Mouse (Mus musculus) midbrain, embryonic 14.5 days (tissue): ENCODE results near the gene Dnajc17. TPM values are rescaled to one million over a fixed set of nuclear protein-coding genes. Genes with fewer than 3 reads are reported as not detected.

Experiments used
- ATAC-seq: fragments of 200-750 bp; cut with Nextera tagmentation; 2 replicates; pipeline ENCODE4 v1.8.0; 2017; ENCODE audit warnings: moderate number of reproducible peaks, moderate library complexity; ENCODE audit not compliant: low FRiP score, low TSS enrichment
- DNase-seq: peaks from one replicate; pipeline ENCODE4 v3.0.0-alpha.2; 2015
- H3K27ac ChIP-seq: fragments of 300-500 bp; sonication (generic); replicated peaks from 2 replicates; pipeline ENCODE4 v1.5.1; 2014; ENCODE audit warnings: mild to moderate bottlenecking, low read depth, low read length, moderate library complexity
- H3K27me3 ChIP-seq: fragments of 300-500 bp; sonication (generic); 2 replicates; pipeline ENCODE4 v1.6.1; 2014; ENCODE audit warnings: low read length, control low read depth, mixed read lengths; ENCODE audit not compliant: control insufficient read depth, insufficient read depth
- H3K36me3 ChIP-seq: fragments of 300-500 bp; sonication (generic); 2 replicates; pipeline ENCODE4 v1.6.1; 2014; ENCODE audit warnings: low read length, control low read depth; ENCODE audit not compliant: control insufficient read depth, insufficient read depth
- H3K4me1 ChIP-seq: fragments of 300-500 bp; sonication (generic); 2 replicates; pipeline ENCODE4 v1.6.1; 2014; ENCODE audit warnings: mild to moderate bottlenecking, antibody characterized with exemption, low read length, control low read depth; ENCODE audit not compliant: control insufficient read depth, insufficient read depth
- H3K4me2 ChIP-seq: fragments of 300-500 bp; sonication (generic); 2 replicates; pipeline ENCODE4 v1.6.1; 2014; ENCODE audit warnings: mild to moderate bottlenecking, low read length, moderate library complexity
- H3K4me3 ChIP-seq: fragments of 300-500 bp; sonication (generic); replicated peaks from 2 replicates; pipeline ENCODE4 v1.5.1; 2014; ENCODE audit warnings: low read depth, low read length
- H3K9ac ChIP-seq: fragments of 300-500 bp; sonication (generic); replicated peaks from 2 replicates; pipeline ENCODE4 v1.6.1; 2014; ENCODE audit warnings: mild to moderate bottlenecking, low read length, moderate library complexity
- H3K9me3 ChIP-seq: fragments of 300-500 bp; sonication (generic); 2 replicates; pipeline ENCODE4 v1.6.1; 2016; ENCODE audit warnings: low read length, control low read depth, mixed read lengths; ENCODE audit not compliant: control insufficient read depth
- WGBS: fragments of 180-500 bp; shearing (Covaris S2); extraction: QIAGEN DNeasy Blood & Tissue Kit; methylation state at CpG from one replicate; pipeline ENCODE4 v1.1.7; 2014; 5-methylcytosine and 5-hydroxymethylcytosine counted together
- polyA plus RNA-seq: library from polyadenylated mRNA; unstranded; fragments of >200 nt; fragmentation: Nextera tagmentation; extraction: Ambion mirVana; gene quantifications from 2 replicates; pipeline ENCODE4 v1.2.1, GENCODE M21; 2014

Dnajc17 gene
- polyA plus RNA-seq, result 21.8 and 27.8 TPM in 2 replicates

GRCm38 (mm10) chr2:119208344-119209175 is at the start of gene Dnajc17, which contains the start of gene Zfyve19:
Gene Dnajc17 (minus strand): TSS chr2:119208795.
Gene Zfyve19 (plus strand): TSS chr2:119208617.
- H3K27ac ChIP-seq, result peak within 1 kb of the TSS; percentile 77
- H3K4me3 ChIP-seq, result peak within 1 kb of the TSS; percentile 58
- peaks cover 30% of the 10 kb centered on the region for H3K36me3 ChIP-seq
- H3K9me3 ChIP-seq, result no peaks in the 10 kb centered on the region
- WGBS, result under 1% methylated on average over 51 of the region's 51 CpGs
- peaks cover 8% of the 10 kb centered on the region; the same call in 1 of the 2 replicates for H3K4me1 ChIP-seq
- ATAC-seq (peak; percentile 95), DNase-seq (peak; percentile 99)
- H3K4me2 ChIP-seq, result peak within 1 kb of the TSS; percentile 52
- no peaks in the 10 kb centered on the region for H3K27me3 ChIP-seq
- H3K9ac ChIP-seq, result peak within 1 kb of the TSS; percentile 64

- H3K4me1 ChIP-seq, result no peaks in the 10 kb centered on the region
- 2% methylated on average over 7 of the region's 7 CpGs for WGBS
- H3K9ac ChIP-seq, result no peak overlapping the region
- H3K9me3 ChIP-seq, result no peaks in the 10 kb centered on the region
- H3K4me2 ChIP-seq, result no peak overlapping the region
- H3K4me3 ChIP-seq, result no peak overlapping the region
- no peak overlapping the region for H3K27ac ChIP-seq
- no peak for ATAC-seq
- H3K27me3 ChIP-seq, result peaks cover 5% of the 10 kb centered on the region; the same call in 1 of the 2 replicates
- H3K36me3 ChIP-seq, result no peaks in the 10 kb centered on the region
- no peak for DNase-seq
Observed at GRCm38 (mm10) chr2:119254976-119255375, 46.4 kb upstream of the Dnajc17 start.

DNA sequence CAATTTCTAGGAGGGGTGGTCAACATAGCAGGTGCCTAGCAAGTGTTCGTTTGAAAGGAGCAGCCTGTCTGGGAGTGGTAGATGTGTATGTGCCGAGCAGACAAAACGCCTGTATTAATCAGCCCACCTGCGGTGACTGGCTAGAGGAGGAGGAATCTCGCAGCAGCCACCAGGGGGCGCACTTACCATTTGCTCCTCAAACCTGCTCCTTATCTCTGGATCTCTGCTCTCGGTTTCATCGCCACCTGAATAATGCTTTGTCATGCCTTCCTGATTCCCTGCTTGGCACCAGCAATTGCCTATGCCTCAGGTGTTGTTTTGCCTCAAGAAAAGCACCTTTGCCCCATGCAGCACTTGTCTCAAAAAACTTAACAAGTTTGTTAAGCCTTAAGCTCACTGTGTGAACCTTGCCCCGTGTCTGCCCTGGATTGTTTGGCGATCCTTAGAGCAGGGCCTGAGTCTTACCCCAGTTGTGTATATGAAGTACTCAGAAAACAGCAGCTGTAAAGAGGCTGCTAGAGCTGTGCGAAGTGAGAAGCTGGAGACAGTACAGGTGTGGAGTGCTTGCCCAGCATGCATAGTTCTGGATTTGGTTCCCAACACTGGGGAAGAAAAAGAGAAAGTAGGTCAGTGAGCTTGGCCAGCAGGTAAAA is 42.4 kb upstream of the Dnajc17 start:
- H3K4me2 ChIP-seq, result 0 out of 2 replicates have a peak overlapping the region, but pooled peaks have one; percentile 15
- DNase-seq (peak; percentile 91), ATAC-seq (peak; percentile 48; the same call in 1 of the 2 replicates)
- H3K4me1 ChIP-seq, result no peaks in the 10 kb centered on the region
- H3K9me3 ChIP-seq, result no peaks in the 10 kb centered on the region
- WGBS, result 15% methylated on average over 11 of the region's 11 CpGs
- no peaks in the 10 kb centered on the region for H3K36me3 ChIP-seq
- no peak overlapping the region for H3K4me3 ChIP-seq
- peaks cover 5% of the 10 kb centered on the region; the same call in 1 of the 2 replicates for H3K27me3 ChIP-seq
- no peak overlapping the region for H3K27ac ChIP-seq
- no peak overlapping the region for H3K9ac ChIP-seq

DNA sequence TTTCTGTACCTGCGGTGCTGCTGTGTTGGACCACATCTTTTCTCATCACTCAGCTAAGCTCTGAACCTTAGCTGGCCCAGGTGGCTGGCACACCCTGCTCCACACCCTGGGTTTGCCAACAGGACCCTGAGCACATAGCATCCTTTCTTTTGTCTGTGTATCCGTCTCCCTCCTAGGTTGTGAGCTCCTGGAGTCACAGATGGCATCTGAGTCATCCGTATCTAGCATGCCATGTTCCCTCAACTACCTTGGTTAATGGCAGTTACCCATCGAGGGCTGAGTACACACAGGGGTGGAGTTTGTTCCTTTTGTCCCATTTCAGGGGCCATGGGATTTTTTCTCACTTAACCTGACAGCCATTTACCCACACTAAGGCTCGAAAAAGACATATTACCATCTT is 41.8 kb upstream of the Dnajc17 start:
- Histone ChIP-seq H3K4me3 (no peak overlapping the region), H3K36me3 (no peaks in the 10 kb centered on the region), H3K9ac (no peak overlapping the region), H3K27ac (no peak overlapping the region), H3K4me1 (no peaks in the 10 kb centered on the region), H3K9me3 (no peaks in the 10 kb centered on the region), H3K4me2 (0 out of 2 replicates have a peak overlapping the region, but pooled peaks have one; percentile 15), H3K27me3 (peaks cover 5% of the 10 kb centered on the region; the same call in 1 of the 2 replicates)
- ATAC-seq, result no peak
- 69% methylated on average over 5 of the region's 5 CpGs for WGBS
- no peak for DNase-seq

- ATAC-seq (no peak), DNase-seq (no peak)
- WGBS, result 88% methylated on average over 4 of the region's 4 CpGs
- Histone ChIP-seq H3K9me3 (no peaks in the 10 kb centered on the region), H3K4me2 (no peak overlapping the region), H3K4me3 (no peak overlapping the region), H3K27ac (no peak overlapping the region), H3K36me3 (no peaks in the 10 kb centered on the region), H3K27me3 (peaks cover 2% of the 10 kb centered on the region; the same call in 1 of the 2 replicates), H3K9ac (no peak overlapping the region), H3K4me1 (no peaks in the 10 kb centered on the region)
Observed at GRCm38 (mm10) chr2:119249592-119250061, 41.0 kb upstream of the Dnajc17 start.

DNA sequence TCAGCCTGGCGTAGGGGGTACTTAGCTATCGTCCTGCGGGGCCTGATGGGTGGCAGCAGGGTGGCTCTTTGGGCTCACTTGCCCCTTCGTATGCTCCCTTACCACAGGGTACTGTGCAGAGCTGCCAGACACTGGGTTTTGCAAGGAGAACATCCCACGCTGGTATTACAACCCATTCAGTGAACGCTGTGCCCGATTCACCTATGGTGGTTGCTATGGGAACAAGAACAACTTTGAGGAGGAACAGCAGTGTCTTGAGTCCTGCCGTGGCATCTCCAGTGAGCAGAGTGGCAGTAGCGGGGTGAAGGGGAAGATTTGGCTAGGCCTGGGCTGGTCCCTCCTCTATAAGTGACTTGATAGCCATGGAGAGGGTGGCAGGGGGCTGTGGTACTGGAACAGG is 39.3 kb upstream of the Dnajc17 start:
- no peak for DNase-seq

GRCm38 (mm10) chr2:119245246-119245645 is 36.7 kb upstream of the Dnajc17 start:
- Histone ChIP-seq H3K4me1 (no peaks in the 10 kb centered on the region), H3K36me3 (no peaks in the 10 kb centered on the region), H3K27me3 (peaks cover 2% of the 10 kb centered on the region; the same call in 1 of the 2 replicates), H3K27ac (no peak overlapping the region), H3K9ac (no peak overlapping the region), H3K9me3 (no peaks in the 10 kb centered on the region), H3K4me2 (no peak overlapping the region), H3K4me3 (no peak overlapping the region)
- 86% methylated on average over 7 of the region's 7 CpGs for WGBS
- ATAC-seq (no peak), DNase-seq (no peak)

More for the DNA sequence above, 39.3 kb upstream of the Dnajc17 start:
- H3K36me3 ChIP-seq, result no peaks in the 10 kb centered on the region
- H3K9ac ChIP-seq, result no peak overlapping the region
- ATAC-seq, result no peak
- no peak overlapping the region for H3K27ac ChIP-seq
- 83% methylated on average over 9 of the region's 9 CpGs for WGBS
- no peaks in the 10 kb centered on the region for H3K9me3 ChIP-seq
- H3K4me3 ChIP-seq, result no peak overlapping the region
- H3K27me3 ChIP-seq, result peaks cover 2% of the 10 kb centered on the region; the same call in 1 of the 2 replicates
- H3K4me2 ChIP-seq, result no peak overlapping the region
- H3K4me1 ChIP-seq, result no peaks in the 10 kb centered on the region

- no peak overlapping the region for H3K4me2 ChIP-seq
- H3K36me3 ChIP-seq, result no peaks in the 10 kb centered on the region
- ATAC-seq (no peak), DNase-seq (no peak)
- H3K27ac ChIP-seq, result no peak overlapping the region
- H3K9me3 ChIP-seq, result no peaks in the 10 kb centered on the region
- 84% methylated on average over 9 of the region's 9 CpGs for WGBS
- peaks cover 20% of the 10 kb centered on the region for H3K27me3 ChIP-seq
- H3K4me3 ChIP-seq, result no peak overlapping the region
- H3K9ac ChIP-seq, result no peak overlapping the region
- H3K4me1 ChIP-seq, result peaks cover under 1% of the 10 kb centered on the region
Observed at GRCm38 (mm10) chr2:119242548-119242947, 34.0 kb upstream of the Dnajc17 start.
